Mouse (Mus musculus): ENCODE measurements around the gene Abcb8. TPM values are rescaled to one million over a fixed set of nuclear protein-coding genes. Genes with fewer than 3 reads are reported as not detected.
A peak's percentile ranks its signal among the peaks of the same experiment; 100 is the strongest.

Abcb8 gene
- total RNA-seq, 2 experiments from 2014 or later = 36.2 to 43.6 TPM

DNA sequence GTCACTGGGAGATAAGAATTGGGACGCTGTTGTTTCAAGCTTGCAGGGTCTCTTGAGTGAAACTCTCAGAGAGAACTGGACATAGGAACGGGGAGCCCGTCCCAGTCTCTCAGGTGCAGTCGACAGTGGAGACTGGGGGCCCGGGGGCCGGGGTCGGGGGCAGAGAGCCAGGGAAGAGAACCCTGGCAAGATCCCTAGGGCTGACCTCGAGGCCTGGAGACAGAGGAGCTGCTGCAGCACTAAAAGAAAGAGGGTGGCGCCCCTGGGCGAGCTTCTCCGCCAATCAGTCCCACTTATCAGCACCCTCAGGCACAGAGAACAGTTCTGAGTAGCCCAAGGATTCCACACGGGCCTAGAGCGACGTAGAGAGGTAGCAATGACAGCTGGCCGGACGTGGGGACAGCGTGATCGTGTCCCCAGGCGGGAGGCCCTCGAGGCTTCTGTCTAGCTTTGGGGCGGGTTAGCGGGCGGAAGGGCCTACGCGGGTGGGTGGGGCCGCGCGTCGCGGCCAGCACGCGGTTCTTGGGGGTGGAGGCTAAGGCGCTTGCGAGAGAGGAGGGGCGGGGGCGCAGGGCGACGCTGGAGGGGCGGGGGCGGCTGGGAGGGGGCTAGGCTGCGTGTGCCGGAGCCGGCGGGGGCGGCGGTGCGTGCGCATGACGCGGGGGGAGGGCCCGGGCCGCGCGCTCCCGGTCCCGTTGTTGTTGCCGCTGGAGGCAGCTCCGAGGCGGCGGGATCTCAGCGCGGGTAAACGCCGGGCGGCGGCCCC is 58.0 kb downstream of the Abcb8 start:
- intact Hi-C loops (cut with DNase I; ENCODE audit: low total_unique reads) = no loop called here
- DNase-seq = peak; percentile 91

- intact Hi-C loops (cut with DNase I; ENCODE audit: low total_unique reads) = no loop called here
- DNase-seq = peak; percentile 46
These were observed 58.7 kb downstream of the Abcb8 start, which contains the start of gene Agap3 for GRCm38 (mm10) chr5:24452030-24452690. TSS of gene Agap3 (plus strand) at chr5:24452177.

- intact Hi-C loops (cut with DNase I; ENCODE audit: low total_unique reads) = no loop called here
- DNase-seq = peak; percentile 47
These were observed 59.3 kb downstream of the Abcb8 start for GRCm38 (mm10) chr5:24452691-24453233.

- DNase-seq = no peak
- intact Hi-C loops (cut with DNase I; ENCODE audit: low total_unique reads) = no loop called here
These were observed 60.0 kb downstream of the Abcb8 start for GRCm38 (mm10) chr5:24453283-24453984.

DNA sequence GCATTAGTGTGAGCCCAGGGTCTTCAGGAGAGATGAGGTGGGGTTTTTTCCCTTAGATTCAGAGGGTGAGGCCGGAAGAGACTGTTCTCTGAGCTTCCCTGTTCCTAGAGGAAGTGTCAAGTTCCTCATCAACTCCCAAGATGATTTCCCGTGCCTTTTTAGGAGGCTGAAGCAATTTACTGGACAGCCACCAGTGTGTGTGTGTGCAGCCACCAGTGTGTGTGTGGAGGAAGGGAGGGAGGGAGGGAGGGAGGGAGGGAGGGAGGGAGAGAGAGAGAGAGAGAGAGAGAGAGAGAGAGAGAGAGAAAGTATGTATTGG is 60.5 kb downstream of the Abcb8 start:
- no peak for DNase-seq
- intact Hi-C loops (cut with DNase I; ENCODE audit: low total_unique reads) = no loop called here

DNA sequence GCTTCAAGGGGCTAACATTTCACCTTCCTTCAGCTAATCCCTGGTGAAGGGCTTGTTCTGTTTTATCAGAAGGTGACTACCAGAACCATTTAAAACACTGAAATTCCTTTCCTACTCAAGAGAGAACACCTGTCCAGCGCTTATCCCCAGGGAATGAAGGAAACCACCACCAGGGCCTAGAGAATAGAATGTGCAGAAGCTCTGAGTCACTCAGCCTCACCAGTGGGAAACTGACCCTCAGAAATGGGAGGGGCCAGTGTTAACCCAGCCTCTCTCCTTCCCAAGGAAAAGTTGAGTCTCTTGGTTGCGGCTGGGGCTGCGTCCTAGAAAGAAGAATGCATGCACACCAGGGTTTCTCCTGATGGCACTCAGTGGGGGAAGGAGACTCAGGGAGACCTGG is 61.6 kb downstream of the Abcb8 start:
- intact Hi-C loops (cut with DNase I; ENCODE audit: low total_unique reads) = no loop called here
- no peak for DNase-seq

DNA sequence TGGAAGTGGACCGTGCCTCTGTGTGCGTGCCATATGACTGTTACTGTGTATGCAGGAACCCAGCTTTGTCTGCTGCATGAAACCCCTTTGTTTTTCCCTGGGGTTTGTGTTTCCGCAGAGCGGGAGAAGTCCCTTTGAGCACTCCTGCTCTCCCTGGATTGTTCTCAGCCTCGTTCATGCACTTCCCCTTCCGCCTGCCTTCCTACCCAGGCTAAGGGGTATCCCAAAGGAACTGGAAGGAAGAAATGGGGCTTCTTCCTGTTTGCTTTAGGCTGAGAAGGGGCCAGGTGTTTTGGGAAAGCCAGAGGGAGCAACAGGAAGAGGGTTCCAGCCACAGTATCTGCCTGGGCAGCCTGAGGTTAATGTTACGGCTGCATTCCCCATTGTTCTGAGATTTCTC is 62.1 kb downstream of the Abcb8 start:
- DNase-seq = no peak
- intact Hi-C loops (cut with DNase I; ENCODE audit: low total_unique reads) = no loop called here

Other genes starting within 250 kb of the Abcb8 start
- 1 to 10 TPM; 5.6 to 6.5 TPM for gene Nupl2, start 228.7 kb upstream of the Abcb8 start, total RNA-seq (2021)
- 1 to 10 TPM; 1.8 to 4.2 TPM for gene Kcnh2, start 42.1 kb upstream of the Abcb8 start, total RNA-seq (2021)
- 10 to 100 TPM in 1 of 2 experiments, 1 to 10 TPM in 1; 8.6 to 10.6 TPM for gene Nos3, start 28.9 kb upstream of the Abcb8 start, total RNA-seq (2021)
- under 1 TPM; 0.11 to 0.14 TPM for gene Atg9b, start 1.5 kb upstream of the Abcb8 start, total RNA-seq (2021)
- under 1 TPM in 1 of 2 experiments, not detected in 1; 0.29 TPM for gene Asic3, start 19.7 kb downstream of the Abcb8 start, total RNA-seq (2021)
- gene Cdk5, start 29.9 kb downstream of the Abcb8 start, total RNA-seq (2021) = 10 to 100 TPM; 12.4 to 13.4 TPM
- gene Slc4a2, start 30.2 kb downstream of the Abcb8 start, total RNA-seq (2021) = 10 to 100 TPM; 21.7 to 22.8 TPM
- 100 to 1,000 TPM; 132 to 146 TPM for gene Fastk, start 51.6 kb downstream of the Abcb8 start, total RNA-seq (2021)
- gene Tmub1, start 54.2 kb downstream of the Abcb8 start, total RNA-seq (2021) = 10 to 100 TPM; 11.4 to 13.7 TPM
- gene Agap3, start 58.5 kb downstream of the Abcb8 start, total RNA-seq (2021) = 10 to 100 TPM; 44.7 to 49.8 TPM
- gene Gbx1, start 133.5 kb downstream of the Abcb8 start, total RNA-seq (2021) = not detected
- gene Asb10, start 147.3 kb downstream of the Abcb8 start, total RNA-seq (2021) = 10 to 100 TPM; 36.2 to 38.4 TPM
- gene 4931409K22Rik, start 163.1 kb downstream of the Abcb8 start, total RNA-seq (2021) = not detected
- 10 to 100 TPM; 78.5 to 84.4 TPM for gene Abcf2, start 183.8 kb downstream of the Abcb8 start, total RNA-seq (2021)
- gene Chpf2, start 193.1 kb downstream of the Abcb8 start, total RNA-seq (2021) = 10 to 100 TPM; 15.8 to 17.9 TPM
- 100 to 1,000 TPM in 1 of 2 experiments, 10 to 100 TPM in 1; 95.1 to 113 TPM for gene Smarcd3, start 230.7 kb downstream of the Abcb8 start, total RNA-seq (2021)